Mouse (Mus musculus): Measurements from ENCODE around the gene Spcs3.

DNA sequence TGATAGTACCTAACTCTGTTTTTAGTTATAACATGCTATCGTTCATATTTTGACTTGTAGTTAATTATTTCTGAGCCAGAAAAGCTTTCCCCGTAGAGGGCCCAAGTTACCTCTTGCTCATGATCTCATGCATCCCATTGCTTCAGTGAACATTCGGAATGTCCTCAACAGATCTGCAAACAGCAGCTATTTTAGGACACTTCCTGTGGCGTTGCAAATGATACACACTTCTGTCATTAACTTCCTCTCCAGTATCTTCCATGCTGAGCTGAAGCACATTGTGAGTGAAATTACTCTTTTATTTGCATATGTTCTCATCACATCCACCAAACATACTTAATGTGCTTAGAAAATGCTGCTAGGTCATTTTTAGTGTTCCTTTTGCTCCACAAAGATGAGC is 32.3 kb upstream of the Spcs3 start:
- no peak for TF ChIP-seq CTCF (IDR thresholded peaks at IDR 0.05; ENCODE audit: low read depth, low read length)
- TF ChIP-seq POLR2A (IDR thresholded peaks at IDR 0.05; ENCODE audit: insufficient read depth, low read length), result no peak
